Mouse (Mus musculus): ENCODE results near the gene Clnk.

DNA sequence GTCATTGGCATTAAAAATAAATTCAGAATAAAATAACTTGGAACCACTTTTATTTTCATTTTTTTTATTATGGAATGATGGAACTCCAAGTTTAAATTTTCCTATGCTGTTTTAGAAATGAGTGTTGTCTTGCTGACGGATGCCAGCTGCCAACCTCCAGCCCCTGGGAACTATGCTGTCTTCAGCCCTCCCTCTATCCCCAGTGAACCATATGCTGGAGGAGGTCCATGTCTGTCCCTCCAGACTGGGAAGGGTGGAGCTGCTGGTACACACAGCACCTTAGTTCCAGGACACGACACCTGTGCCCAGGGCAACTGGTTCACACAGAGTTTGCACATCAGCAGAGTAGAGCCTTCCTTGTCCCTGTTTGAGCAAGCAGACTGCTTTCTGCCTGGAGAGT is 22.4 kb upstream of the Clnk start:
- TF ChIP-seq CTCF (conservative IDR thresholded peaks at IDR 0.05; ENCODE audit: low read length) (no peak), NANOG (IDR thresholded peaks at IDR 0.05; ENCODE audit: borderline replicate concordance, low read length) (no peak)

Measured in E14TG2a.4 (cell line).